Mouse (Mus musculus) CD4-positive, CD25-positive, alpha-beta regulatory T cell, adult 4 months (primary cell): ENCODE results near the gene Afmid. TPM values are rescaled to one million over a fixed set of nuclear protein-coding genes. Genes with fewer than 3 reads are reported as not detected.
"Not testable (repeated sequence)": the region's sequence is repeated elsewhere in the genome, so short reads cannot be mapped to it uniquely, and the experiment has no call there.

Experiments
- ATAC-seq: one replicate; pipeline ENCODE4 v1.8.0; 2017
- polyA plus RNA-seq, 2 experiments: library from polyadenylated mRNA; unstranded; fragments of 100-300 nt; shearing (Covaris generic); gene quantifications; one replicate each; pipeline ENCODE4 v1.2.1; 2017

The Afmid gene
- polyA plus RNA-seq = 10 to 100 TPM; 24.8 to 42.0 TPM

DNA sequence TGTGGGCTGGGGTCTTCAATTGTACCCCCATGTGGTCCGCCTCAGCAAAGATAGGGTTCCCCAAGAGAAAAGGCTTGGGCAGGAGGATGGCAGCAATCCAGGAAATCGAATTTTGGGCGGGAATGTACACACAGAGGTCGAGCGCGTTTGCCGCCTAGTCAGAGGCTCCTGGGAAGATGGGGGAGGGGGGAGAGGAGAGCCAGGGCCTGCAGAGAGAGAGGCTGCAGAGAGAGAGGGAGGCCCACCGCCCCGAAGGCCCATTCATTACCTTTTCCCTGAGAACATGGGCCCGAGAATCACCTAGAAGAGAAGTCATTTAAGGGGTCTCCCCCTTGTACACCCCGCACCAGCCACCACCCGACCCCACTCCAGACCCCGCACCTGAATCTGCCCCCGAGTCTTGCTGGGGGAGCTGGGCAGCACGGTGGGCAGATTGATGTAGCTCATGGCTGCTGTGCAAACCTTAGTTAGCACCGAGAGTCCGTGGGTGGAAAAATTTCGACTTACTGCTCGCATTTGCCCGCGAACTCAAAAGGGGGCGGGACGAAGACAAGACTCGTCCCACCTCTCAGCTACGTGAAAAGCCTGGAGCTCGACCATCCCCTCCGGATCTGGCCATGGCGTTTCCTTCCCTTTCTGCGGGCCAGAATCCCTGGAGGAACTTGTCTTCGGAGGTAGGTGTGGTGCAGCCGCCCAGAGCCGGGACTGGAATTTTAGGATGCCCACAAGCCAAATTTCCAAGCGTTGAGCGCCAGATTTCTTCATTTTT lies at the start of gene Afmid, which contains the start of gene Tk1:
Gene Afmid, plus strand, starts transcription at position 592 of the 769 bp plus-strand sequence.
Gene Tk1, minus strand, starts transcription at position 760 of the 769 bp plus-strand sequence.
- ATAC-seq = peak; percentile 22

DNA sequence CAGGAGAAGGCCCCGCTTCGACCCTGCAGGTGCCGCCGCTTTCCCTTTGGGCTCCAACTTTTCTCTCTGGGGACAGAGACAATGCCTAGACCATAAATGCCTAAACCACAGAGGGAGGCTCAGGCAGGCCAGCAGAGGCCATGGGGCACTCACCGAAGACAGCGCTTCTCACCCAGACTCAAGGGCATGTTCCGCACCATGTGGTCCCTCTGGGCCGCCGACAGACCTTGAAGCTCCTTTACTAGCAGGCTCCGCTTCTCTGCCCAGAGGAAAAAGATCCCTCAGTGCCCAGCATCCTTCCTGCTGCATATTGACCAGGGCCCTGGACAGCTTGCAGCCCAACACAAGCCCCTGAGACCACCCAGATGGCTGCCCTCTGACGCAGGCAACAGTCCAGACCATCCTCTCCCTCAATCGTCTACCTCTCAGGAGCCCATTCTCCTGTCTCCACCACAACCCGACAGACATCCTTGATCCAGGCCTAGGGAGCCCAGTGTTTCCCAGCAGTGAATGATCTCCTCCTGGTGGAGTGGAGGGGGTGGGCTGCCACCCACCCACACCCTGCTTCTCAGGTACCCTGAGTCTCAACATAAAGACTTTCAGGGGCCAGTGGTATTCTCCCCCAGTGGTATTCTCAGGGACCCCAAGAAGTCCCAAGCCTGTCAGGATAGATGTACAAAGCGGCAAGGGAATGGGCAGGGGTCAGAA lies 49.5 kb upstream of the Afmid start:
- ATAC-seq = no peak

GRCm38 (mm10) chr11:117777111-117777510 lies 48.6 kb upstream of the Afmid start:
- peak; percentile 57 for ATAC-seq

- no peak for ATAC-seq
Measured at GRCm38 (mm10) chr11:117778031-117778430, 47.7 kb upstream of the Afmid start.

- ATAC-seq = no peak
Measured at GRCm38 (mm10) chr11:117778851-117779433, 46.8 kb upstream of the Afmid start.

- ATAC-seq = no peak
Measured at GRCm38 (mm10) chr11:117779434-117780198, 46.1 kb upstream of the Afmid start.

GRCm38 (mm10) chr11:117780199-117780515 lies 45.6 kb upstream of the Afmid start:
- ATAC-seq = no peak

- ATAC-seq = peak; percentile 74
Measured at GRCm38 (mm10) chr11:117780582-117781111, 45.1 kb upstream of the Afmid start.

GRCm38 (mm10) chr11:117781199-117781821 lies 44.4 kb upstream of the Afmid start:
- ATAC-seq = peak; percentile 26

DNA sequence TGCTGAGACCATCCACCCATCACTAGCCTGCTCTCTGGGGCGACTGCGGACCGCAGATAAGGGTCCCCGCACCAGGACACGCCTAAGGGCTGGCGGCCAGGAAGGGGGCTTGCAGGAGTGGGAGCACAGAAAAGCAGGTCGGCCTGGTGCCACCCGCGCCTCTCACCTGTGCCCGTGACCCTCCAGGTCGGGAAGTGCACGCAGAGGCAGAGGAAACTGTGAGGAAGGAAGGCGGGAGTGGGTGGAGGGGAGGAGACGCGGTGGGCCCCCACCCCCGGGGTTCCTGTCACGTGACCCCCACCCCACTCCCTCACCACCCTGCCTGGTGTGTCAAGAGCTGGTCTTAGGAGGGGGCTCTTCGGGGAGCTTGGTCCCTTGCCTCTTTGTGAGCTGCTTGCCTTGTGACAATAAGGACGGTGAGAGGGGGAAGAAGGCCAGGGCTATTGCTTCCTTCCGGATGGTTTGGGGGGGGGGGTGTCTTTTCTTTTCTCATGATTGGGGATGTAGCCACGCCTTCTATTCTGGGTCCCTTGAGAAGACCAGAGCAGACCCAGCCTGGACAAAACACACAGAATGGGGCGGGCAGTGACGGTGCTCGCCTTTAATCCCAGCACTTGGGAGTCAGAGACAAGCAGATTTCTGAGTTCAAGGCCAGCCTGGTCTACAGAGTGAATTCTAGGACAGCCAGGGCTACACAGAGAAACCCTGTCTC lies 43.6 kb upstream of the Afmid start, which contains the start of the genes Tmc8 and Tmc6:
Gene Tmc8, plus strand, starts transcription at position 84 of the 712 bp plus-strand sequence.
Gene Tmc6, minus strand, starts transcription at position 206 of the 712 bp plus-strand sequence.
- ATAC-seq = peak; percentile 35

DNA sequence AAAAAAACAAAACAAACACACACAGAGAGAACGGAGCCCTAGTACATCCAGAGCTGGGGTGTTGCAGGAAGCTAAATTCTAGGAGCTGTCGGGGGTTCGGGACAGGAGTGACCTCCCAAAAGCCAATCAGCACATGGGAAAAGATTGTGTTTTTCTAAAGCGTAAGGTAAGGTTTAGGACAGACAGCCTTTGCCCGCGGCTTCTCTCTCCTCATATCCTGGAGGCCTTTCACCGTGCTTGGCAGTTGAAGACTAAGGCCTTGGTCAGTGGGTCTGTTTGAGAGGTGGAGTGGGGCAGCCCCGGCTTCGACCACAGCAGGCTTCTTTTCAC lies 43.1 kb upstream of the Afmid start:
- no peak for ATAC-seq

GRCm38 (mm10) chr11:117783089-117783488 lies 42.6 kb upstream of the Afmid start:
- peak; percentile 19 for ATAC-seq

DNA sequence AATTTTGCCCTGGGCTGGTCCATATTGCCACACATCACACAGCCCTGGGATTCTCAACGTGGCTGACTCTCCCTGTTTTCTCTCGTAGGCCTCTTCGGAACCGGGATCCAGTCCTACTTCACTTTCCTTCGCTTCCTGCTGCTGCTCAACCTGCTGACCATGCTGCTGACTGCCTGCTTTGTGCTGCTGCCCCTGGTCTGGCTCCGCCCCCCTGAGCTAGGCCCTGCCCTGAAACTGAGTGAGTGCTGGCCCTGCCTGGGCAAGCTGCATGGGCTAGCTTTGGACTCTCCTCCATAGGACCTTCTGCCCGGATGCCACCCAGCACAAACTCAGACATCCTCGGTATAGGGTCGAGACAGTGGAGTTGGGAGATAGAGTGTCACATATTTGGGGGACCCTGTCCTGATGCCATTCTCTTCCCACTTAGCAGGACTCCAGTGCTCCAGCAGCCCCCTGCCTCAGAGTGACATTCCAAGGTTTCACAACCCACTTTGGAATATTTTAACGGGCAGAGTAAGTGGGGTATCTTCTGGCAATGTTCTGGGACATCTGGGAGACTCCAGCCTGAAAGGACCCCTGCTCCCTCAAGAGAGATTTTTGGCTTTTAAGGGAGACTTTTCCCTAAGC lies 41.9 kb upstream of the Afmid start:
- no peak for ATAC-seq

GRCm38 (mm10) chr11:117786294-117786693 lies 39.4 kb upstream of the Afmid start:
- no peak for ATAC-seq

DNA sequence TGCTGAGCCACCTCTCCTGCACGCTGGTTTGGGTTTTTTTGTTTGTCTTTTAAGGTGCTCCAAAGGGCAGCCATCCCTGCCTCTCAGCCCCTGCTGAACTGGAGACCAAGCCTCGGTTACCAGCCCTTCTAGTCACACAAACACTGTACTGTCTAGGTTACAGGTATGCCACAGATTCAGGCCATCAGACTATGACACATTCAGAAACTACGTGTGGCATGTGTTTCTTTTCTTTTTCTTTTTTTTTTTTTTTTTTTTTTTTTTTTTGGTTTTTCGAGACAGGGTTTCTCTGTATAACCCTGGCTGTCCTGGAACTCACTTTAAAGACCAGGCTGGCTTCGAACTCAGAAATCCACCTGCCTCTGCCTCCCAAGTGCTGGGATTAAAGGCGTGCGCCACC lies 37.2 kb upstream of the Afmid start:
- not testable (repeated sequence) for ATAC-seq

DNA sequence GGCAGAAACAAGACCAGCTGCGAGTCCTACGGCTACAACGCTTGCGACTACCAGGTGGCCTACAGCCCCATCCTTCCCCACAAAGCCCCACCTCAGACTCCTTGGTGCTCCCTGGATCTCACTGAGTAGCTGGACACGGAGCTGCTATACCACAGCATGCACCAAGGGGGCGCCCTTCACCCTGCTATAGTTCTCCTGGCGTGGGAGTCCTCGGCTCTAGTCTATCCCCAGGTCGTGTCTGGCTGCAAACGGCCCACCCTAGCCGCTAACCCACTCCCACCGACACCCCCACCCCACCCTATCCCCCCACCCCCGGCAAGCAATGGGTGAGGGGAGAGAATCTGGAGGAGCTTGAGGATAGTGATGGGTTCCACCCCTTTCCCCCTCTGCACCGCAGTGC lies 35.4 kb upstream of the Afmid start:
- peak; percentile 56 for ATAC-seq

DNA sequence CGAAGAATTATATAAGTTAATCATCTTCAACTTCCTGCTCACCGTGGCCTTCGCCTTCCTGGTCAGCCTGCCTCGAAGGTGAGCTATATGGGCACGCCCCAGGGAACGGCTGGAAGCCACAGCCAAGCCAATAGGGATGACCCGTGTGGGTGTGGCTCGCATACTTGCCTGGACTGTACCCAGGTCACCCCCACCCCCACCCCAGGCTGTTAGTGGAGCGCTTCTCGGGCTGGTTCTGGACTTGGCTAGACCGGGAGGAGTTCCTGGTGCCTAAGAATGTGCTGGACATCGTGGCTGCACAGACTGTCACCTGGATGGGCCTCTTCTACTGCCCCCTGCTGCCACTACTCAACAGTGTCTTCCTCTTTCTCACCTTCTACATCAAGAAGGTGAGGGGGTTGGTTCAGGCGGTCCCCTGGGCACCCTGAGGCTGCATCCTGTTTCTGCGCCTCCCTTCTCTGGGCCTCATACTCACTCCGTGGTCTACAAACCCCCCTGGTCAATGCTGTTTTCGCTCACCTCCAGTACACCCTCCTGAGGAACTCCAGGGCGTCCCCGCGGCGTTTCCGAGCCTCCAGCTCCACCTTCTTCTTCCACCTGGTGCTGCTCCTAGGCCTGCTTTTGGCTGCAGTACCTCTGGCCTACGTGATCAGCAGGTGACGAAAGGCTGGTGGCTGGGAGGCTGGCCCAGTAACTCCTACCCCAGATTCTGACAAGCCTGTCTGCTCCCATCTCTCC lies 34.9 kb upstream of the Afmid start:
- ATAC-seq = no peak

DNA sequence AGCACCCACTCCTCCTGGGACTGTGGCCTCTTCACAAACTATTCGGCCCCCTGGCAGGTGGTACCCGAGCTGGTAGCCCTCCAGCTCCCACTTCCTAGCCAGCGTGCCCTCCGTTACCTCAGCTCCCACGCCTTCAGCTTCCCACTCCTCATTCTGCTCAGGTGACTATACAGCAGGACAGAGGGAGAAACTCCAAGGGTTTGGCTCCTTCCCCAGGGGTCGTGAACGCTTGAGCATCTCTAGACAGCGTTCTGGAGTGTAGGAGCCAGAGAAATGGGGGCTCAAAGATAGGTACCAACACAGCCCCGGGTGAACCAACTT lies 34.3 kb upstream of the Afmid start:
- no peak for ATAC-seq

DNA sequence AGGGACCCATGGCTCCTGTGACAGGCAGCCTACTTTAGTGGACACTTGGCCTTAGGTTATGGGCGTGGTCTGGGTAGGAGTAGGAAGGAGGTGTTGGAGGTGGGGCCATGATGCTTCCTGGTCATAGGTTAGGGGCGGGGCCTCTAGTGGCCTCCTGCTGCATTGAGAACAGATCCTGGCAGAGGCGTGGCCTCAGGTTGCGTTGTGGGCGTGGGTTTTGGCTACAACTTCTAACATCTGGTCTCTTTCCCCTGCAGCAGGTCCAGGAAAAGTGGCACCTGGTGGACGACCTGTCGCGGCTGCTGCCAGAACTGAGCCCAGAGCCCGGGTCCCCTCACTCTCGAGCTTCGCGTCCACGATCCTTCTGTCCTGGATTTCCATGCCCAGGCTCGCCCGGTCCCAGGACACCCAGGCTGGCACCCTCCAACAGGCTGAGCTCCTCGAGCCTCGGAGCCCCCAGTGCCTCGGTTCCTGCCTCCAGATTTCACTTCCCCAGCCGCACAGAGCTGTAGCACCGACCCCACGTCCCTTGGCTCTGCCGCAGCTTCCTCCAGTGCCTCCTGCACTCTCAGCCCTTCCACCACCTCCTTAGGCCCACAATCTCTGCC lies 33.3 kb upstream of the Afmid start:
- ATAC-seq = no peak

- ATAC-seq = peak; percentile 20
Measured at GRCm38 (mm10) chr11:117794035-117794551, 31.6 kb upstream of the Afmid start.
